Mouse (Mus musculus): Measurements from ENCODE around the gene Osbpl10.

DNA sequence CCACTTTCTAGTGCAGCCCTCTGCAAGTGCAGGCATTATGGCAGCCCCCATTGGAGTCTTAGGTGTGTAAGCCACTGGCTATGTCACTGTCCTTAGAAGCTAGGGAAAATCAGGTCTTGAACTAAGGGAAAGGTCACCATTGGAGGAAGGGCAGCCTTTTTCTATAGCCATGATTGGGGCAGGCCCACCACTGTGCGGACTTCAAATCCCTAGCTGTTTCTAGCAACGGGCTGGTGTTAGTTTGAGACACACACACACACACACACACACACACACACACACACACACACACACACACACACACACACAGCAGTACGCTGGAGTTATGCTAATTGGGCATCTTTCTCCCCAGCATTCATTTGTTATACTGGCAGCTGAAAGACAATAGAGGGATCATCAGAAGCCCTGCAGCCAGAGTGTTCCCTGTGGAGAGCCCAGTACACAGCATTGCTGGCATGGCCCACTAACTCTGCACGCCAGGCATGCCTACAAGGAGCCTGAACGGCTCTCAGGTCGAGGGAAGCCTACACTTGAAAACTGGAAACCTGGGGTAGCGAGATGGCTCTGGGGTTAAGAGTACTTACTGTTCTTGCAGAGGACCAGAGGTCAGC lies 246.5 kb downstream of the Osbpl10 start:
- TF ChIP-seq CTCF (IDR thresholded peaks at IDR 0.05; ENCODE audit: low read depth): no peak
- no peak for TF ChIP-seq EP300 (optimal IDR thresholded peaks at IDR 0.05)

Measured in stomach, postnatal 0 days (tissue).